Mouse (Mus musculus) layer of hippocampus, adult 8-10 months (tissue): ENCODE data around the gene Ehd1. TPM values are rescaled to one million over a fixed set of nuclear protein-coding genes. Genes with fewer than 3 reads are reported as not detected.

Experiments used
- DNase-seq, 2 experiments: peaks; one replicate each; pipeline ENCODE4 v3.0.0; 2022; ENCODE audit warnings: low spot score in 2 of 2
- total RNA-seq, 4 experiments: library from RNA; stranded (reverse); gene quantifications; 2 replicates each; pipeline ENCODE4 v1.2.4; 2022

The Ehd1 gene
- total RNA-seq, 4 experiments from 2014 or later, result 59.1 to 76.4 (median 70.3) TPM

DNA sequence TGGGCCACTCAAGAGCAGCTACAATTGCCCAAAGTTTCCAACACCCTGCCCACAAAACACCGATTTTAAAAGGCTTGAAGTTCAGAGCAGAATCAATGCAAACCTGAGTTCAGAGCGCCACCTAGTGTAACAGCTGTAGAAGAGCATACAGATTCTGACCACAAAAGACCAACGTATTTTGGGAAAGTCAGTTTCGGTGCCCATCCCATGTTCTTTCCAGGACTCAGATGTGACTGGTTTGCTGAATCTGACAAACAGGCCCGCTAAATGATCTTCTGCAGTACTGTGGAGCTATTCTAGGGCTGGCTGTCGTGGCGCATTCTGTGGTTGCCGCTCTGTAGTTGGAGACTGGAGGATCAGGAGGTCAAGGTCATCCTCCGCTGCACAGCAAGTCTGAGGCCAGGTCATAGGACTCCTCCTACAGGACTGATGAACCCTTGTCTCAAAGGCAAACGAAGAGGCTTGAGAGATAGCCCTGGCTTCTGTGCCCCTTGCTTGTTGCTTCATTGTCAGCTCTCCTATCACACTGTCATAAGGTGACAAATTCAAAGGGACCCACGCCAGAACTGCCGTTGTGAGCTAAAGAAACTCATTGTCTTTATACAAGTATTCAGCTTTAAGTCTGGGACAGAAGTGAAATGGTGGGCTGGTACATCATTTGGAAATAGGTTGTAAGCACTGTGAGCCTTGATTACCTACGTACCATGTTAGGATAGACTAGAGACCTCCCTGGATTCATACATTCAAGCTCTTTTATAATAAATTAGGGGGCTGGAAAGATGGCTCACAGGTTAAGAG lies 55.4 kb downstream of the Ehd1 start:
- no peak for DNase-seq

GRCm38 (mm10) chr19:6333761-6334595 lies 57.5 kb downstream of the Ehd1 start:
- no peak for DNase-seq

DNA sequence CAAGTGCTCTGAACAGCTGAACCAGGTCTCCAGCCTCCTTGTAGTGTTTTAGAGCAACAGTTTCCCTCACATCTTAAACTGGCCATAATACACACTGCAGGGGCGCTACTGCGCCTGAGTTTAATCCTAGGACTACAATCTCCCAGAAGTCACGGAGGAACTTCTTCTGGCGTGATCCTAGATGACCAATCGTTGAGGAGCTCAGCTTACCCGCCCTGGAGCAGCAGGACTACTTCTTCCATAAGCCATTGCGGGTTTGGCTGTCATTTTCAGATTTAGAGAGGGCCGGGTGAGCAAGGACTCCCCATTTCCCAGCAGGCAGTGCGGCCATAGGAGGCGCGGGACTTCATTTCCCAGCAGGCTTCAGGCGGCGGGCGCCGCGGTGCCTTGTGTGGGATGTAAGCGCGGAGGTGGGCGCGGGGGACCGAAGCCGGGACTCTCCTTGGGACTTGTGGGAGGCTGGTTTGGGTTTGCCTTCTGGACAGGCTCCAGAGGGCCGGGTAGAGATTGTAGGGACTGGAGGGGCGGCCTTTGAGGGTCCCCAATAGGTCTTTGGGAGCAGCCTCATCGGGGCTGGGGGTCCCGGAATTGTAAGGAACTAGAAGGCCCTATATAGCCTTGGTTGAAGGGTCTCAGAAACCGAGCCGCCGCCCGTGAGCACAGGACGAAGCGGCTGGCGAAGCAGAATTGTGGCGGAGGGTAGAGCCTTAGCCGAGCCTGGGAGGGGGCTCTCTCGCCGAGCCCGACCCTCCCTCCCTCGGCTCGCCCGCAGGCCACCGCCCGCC lies 58.3 kb downstream of the Ehd1 start, which contains the start of gene Men1:
Gene Men1, plus strand, starts transcription at position 307 of the 785 bp plus-strand sequence.
- peak; percentile 96 to 97 for DNase-seq

GRCm38 (mm10) chr19:6335458-6335827 lies 58.9 kb downstream of the Ehd1 start:
- DNase-seq, result no peak

GRCm38 (mm10) chr19:6336920-6337319 lies 60.4 kb downstream of the Ehd1 start:
- DNase-seq, result no peak

DNA sequence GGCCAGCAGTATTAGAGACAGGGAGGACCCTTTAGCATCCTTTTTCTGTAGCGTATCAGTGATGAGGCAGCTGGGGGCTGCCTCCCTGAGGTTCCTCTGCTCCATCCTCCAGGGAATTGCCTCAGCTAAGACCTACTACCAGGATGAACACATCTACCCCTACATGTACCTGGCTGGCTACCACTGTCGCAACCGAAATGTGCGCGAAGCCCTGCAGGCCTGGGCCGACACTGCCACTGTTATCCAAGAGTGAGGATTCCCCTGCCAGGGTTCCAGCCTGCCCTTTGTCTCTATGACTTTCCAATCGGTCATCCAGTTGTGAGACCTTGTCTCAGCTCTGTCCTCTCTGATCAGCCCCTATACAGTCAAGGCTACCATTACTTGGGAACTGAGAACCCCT lies 61.6 kb downstream of the Ehd1 start:
- DNase-seq, result no peak

- no peak for DNase-seq
Measured at GRCm38 (mm10) chr19:6338716-6339115, 62.2 kb downstream of the Ehd1 start.

DNA sequence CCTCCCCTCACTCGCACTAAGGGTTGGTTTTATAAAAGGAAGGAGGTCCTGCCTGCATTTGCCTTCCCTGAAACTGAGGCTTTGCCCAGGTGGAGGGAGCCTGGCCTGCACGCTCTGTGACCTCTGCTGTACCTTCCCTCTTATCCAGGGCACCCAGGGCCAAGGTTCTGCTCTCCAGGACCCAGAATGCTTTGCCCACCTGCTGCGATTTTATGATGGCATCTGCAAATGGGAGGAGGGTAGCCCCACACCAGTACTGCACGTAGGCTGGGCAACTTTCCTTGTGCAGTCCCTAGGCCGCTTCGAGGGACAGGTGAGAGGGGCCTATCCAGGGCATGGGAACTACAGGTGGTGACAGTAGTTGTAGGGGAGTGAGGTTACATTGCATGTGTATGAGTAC lies 62.7 kb downstream of the Ehd1 start:
- DNase-seq, result no peak

DNA sequence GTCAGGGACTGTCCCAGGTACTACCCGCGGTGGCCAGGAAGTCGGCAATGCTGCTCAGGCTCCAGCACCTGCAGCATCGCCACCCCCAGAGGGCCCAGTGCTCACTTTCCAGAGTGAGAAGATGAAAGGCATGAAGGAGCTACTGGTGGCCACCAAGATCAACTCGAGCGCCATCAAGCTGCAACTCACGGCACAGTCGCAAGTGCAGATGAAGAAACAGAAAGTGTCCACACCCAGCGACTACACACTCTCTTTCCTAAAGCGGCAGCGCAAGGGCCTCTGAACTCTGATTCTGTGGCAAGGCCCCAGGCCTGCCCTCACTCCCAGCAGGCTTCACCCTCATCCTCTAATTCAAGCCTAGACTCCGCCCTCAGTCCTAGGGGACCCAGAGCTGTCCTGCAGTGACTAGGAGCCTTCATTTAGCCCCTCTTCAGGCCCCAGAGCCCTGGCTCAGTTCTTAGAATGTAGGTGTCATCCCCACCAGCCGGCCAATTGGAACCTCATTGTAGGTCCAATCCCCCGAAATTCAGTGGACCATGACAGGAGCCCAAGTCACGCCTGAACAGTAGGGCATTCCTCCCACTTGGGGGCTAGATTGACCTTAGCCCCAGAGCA lies 63.5 kb downstream of the Ehd1 start:
- no peak for DNase-seq

- peak in 1 of 2 experiments; percentile 57 for DNase-seq
Measured at GRCm38 (mm10) chr19:6340524-6341452, 64.3 kb downstream of the Ehd1 start, which contains the start of gene Map4k2. Gene Map4k2 (plus strand): TSS chr19:6341135.

DNA sequence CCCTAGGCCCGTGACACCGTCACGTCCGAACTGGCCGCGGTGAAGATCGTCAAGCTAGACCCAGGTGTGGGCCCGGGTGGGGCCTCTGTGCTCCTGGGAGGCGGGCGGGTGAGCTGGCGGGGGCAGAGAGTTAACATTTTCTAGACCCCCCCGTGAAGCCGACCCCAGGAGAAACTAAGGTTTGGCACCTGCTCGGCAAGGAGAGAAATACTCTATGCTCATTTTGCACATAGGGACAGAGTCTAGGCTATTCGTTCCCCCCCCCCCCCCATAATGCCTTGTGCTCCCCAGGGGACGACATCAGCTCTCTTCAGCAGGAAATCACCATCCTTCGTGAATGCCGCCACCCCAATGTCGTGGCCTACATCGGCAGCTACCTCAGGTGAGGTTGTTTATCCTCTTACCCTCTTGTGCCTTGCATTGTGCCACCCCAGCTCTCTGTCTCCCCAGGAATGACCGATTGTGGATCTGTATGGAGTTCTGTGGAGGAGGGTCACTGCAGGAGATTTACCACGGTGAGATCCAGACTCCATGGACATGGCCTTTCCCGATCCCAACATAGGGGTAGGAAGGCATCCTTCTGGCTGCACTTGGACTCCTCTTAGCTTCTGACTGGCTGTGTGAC lies 65.0 kb downstream of the Ehd1 start:
- no peak for DNase-seq

GRCm38 (mm10) chr19:6342276-6342933 lies 65.9 kb downstream of the Ehd1 start:
- DNase-seq, result no peak

DNA sequence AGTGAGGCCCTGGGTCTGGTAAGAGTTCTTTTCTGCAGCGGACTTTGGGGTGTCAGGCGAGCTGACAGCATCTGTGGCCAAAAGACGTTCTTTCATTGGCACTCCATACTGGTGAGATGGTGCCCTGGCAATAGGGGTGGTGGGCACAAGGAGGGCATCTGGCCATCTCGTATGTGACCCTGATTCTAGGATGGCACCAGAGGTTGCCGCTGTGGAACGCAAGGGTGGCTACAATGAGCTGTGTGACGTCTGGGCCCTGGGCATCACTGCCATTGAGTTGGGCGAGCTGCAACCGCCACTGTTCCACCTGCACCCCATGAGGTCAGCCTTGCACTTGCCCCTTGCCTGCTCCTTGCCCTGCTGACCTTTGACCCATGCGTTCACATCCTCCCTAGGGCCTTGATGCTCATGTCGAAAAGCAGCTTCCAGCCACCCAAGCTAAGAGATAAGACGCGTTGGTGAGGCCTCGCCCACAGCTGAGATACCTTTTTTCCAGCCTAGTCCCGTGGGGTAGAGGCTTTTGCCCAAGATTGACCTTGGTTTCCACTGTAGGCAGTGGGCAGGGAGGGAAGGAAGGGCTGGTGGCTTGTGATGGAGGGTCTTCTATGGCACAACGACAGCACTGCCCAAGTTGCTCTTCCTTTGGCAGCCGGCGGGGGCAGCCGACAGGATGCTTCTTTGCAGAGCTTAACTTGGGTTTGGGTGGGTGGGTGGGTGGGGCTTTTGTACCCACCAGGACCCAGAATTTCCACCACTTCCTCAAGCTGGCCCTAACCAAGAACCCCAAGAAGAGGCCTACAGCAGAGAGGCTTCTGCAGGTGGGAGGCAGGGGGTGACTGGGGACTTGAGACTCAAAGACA lies 66.8 kb downstream of the Ehd1 start:
- DNase-seq, result no peak

DNA sequence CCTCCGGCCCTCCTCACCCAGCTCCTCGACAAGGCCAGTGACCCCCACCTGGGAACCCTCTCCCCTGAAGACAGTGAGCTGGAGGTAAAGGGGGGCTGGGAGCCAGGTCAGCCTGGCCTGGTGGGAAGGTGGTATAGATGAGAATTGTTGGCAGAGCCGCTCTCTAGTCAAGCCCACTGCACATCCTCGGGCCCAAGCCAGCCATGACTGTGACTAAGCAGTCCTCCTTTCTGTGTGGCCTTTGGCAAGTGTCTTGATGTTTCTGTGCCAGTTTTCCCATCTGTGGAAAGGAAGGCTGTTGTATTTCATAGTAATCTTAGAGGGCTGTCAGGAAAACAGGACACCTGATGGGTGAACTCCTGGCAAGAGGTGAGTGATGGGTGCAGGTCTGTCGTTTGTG lies 67.5 kb downstream of the Ehd1 start:
- no peak for DNase-seq

DNA sequence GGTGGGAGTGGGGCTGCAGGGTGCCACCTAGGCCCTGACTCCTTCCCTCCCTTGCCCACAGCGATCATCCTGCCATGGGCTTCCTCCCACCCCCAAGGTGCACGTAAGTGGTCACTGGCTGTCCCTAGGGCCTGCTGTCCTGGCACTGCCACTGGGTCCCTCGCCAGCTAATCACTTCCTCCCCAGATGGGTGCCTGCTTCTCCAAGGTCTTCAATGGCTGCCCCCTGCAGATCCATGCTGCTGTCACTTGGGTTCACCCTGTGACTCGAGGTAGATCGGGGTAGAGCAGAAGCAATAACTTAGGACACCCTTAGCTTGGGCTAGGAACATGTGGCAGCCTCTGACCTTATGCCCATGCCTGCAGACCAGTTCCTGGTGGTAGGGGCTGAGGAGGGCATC lies 69.5 kb downstream of the Ehd1 start:
- no peak for DNase-seq

DNA sequence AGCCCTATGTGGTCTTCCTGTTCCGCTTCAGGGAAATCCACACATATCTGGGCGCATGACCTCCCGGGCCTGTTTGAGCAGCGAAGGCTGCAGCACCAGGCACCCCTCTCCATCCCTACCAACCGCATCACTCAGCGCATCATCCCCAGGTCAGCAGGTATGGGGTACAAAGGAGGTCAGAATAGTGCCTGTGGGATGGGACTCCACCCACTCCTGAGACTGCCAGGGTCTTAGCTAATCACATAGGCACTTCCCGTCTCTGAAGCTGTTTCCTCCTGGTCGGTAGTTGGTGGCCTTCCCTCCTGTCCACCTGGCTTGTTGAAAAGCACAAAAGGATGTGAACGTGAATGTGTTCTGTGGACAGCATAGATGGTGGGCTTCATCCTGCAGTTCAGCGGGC lies 70.1 kb downstream of the Ehd1 start:
- no peak for DNase-seq

DNA sequence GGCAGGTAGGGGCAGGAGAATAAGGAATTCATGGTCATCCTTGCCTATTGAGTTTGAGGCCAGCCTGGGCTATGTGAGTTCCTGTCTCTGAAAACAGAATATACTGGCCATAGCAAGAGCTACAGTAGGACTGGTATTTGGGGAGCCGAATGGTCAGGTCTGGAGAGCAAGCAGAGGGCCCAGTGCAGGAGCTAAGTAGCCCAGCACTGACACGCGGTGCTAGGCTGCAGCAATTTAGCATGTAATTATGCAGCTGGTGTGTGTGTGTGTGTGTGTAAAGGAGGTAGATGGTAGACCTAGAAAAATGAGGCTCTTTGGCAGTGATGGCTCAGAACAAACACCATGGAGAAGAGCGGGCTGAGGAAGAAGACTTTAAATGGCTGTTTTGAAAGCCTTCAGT lies 71.1 kb downstream of the Ehd1 start:
- DNase-seq, result no peak

DNA sequence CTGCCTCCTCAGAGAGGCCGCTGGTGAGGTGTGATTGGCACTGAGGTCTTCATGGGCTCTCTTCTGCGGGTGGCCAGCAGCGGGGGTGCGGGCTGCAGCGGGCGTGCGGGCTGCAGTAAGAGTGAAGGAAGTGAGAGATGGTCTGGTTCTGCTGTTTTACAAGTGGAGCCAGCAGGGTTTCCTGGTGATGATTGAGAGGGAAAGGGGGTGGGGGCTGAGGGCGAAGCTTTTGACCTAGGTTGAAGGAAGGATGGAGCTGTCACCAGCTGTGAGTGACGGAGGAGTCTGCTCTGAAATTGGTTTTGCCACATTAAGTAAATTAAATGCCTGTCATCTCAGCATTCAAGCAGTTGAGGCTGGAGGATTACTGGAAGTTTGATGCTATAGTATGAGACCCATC lies 72.2 kb downstream of the Ehd1 start:
- no peak for DNase-seq
